Mouse (Mus musculus) T-helper 17 cell (primary cell): ENCODE data around the gene Cnnm1.

ENCODE experiments used
- in situ Hi-C, 2 experiments: fragments of 300-600 bp; cut with MboI, MseI; formaldehyde crosslinking; loops; 1 replicate in 1 of 2; 2 replicates in 1 of 2; pipeline ENCODE4 v1.15.1; 2025; ENCODE audit warnings: high pct_unique_total_duplicates in 2 of 2

Cnnm1 gene

GRCm38 (mm10) chr19:43465076-43465475, 24.8 kb downstream of the Cnnm1 start:
- in situ Hi-C loops, result no loop called here

GRCm38 (mm10) chr19:43465601-43466255, 25.5 kb downstream of the Cnnm1 start:
- in situ Hi-C loops, result no loop called here

- in situ Hi-C loops, result no loop called here
These were observed 27.9 kb downstream of the Cnnm1 start for GRCm38 (mm10) chr19:43467927-43468685.

- in situ Hi-C loops, result no loop called here
These were observed 29.1 kb downstream of the Cnnm1 start for GRCm38 (mm10) chr19:43469333-43469732.

GRCm38 (mm10) chr19:43472331-43472730, 32.1 kb downstream of the Cnnm1 start:
- in situ Hi-C loops, result no loop called here

GRCm38 (mm10) chr19:43472781-43473180, 32.5 kb downstream of the Cnnm1 start:
- in situ Hi-C loops, result no loop called here

- in situ Hi-C loops, result loop anchor here in 1 of 2 experiments (25.0 kb wide), 1 partner anchor 688 kb away; the partner anchor contains the start of gene Hps1
These were observed 35.4 kb downstream of the Cnnm1 start for GRCm38 (mm10) chr19:43475642-43476041.

- in situ Hi-C loops, result loop anchor here in 1 of 2 experiments (25.0 kb wide), 1 partner anchor 689 kb away; the partner anchor contains the start of gene Hps1
These were observed 35.8 kb downstream of the Cnnm1 start for GRCm38 (mm10) chr19:43476063-43476462.

- in situ Hi-C loops, result loop anchor here in 1 of 2 experiments (25.0 kb wide), 1 partner anchor 690 kb away; the partner anchor contains the start of gene Hps1
These were observed 37.2 kb downstream of the Cnnm1 start for GRCm38 (mm10) chr19:43477436-43477835.

- in situ Hi-C loops, result loop anchor here in 1 of 2 experiments (25.0 kb wide), 1 partner anchor 692 kb away; the partner anchor contains the start of gene Hps1
These were observed 38.7 kb downstream of the Cnnm1 start for GRCm38 (mm10) chr19:43478891-43479290.

- in situ Hi-C loops, result loop anchor here in 1 of 2 experiments (25.0 kb wide), 1 partner anchor 692 kb away; the partner anchor contains the start of gene Hps1
These were observed 39.2 kb downstream of the Cnnm1 start for GRCm38 (mm10) chr19:43479431-43479830.

GRCm38 (mm10) chr19:43480512-43480911, 40.3 kb downstream of the Cnnm1 start:
- in situ Hi-C loops, result loop anchor here (10.0 to 25.0 kb wide), 2 partner anchors 686 to 693 kb away; partner anchors contain the start of gene Hps1 (in 1 of the 2)

GRCm38 (mm10) chr19:43487429-43487828, 47.2 kb downstream of the Cnnm1 start:
- in situ Hi-C loops, result loop anchor here (10.0 to 25.0 kb wide), 2 partner anchors 693 to 700 kb away; partner anchors contain the start of gene Hps1 (in 1 of the 2)

- in situ Hi-C loops, result loop anchor here in 1 of 2 experiments (25.0 kb wide), 1 partner anchor 706 kb away; the partner anchor contains the start of gene Hps1
These were observed 53.1 kb downstream of the Cnnm1 start for GRCm38 (mm10) chr19:43493316-43493715.

GRCm38 (mm10) chr19:43493878-43494277, 53.6 kb downstream of the Cnnm1 start:
- in situ Hi-C loops, result loop anchor here in 1 of 2 experiments (25.0 kb wide), 1 partner anchor 707 kb away; the partner anchor contains the start of gene Hps1

- in situ Hi-C loops, result loop anchor here (5.0 to 25.0 kb wide), 2 partner anchors 132 to 708 kb away; partner anchors contain the start of gene Hps1 (in 1 of the 2)
These were observed 54.7 kb downstream of the Cnnm1 start for GRCm38 (mm10) chr19:43494914-43495313.

- in situ Hi-C loops, result loop anchor here (5.0 to 25.0 kb wide), 2 partner anchors 131 to 709 kb away; partner anchors contain the start of gene Hps1 (in 1 of the 2)
These were observed 55.6 kb downstream of the Cnnm1 start for GRCm38 (mm10) chr19:43495846-43496245.

GRCm38 (mm10) chr19:43497440-43497839, 57.2 kb downstream of the Cnnm1 start:
- in situ Hi-C loops, result loop anchor here (5.0 to 25.0 kb wide), 2 partner anchors 130 to 710 kb away; partner anchors contain the start of gene Hps1 (in 1 of the 2)

- in situ Hi-C loops, result loop anchor here (5.0 to 25.0 kb wide), 2 partner anchors 128 to 712 kb away; partner anchors contain the start of gene Hps1 (in 1 of the 2)
These were observed 58.6 kb downstream of the Cnnm1 start for GRCm38 (mm10) chr19:43498874-43499273.

GRCm38 (mm10) chr19:43502630-43503029, 62.4 kb downstream of the Cnnm1 start:
- in situ Hi-C loops, result loop anchor here in 1 of 2 experiments (10.0 to 25.0 kb wide), 2 partner anchors 1060 to 1502 kb away; partner anchors contain the start of genes Gm20538, Hif1an, Mrpl43 and Ndufb8

GRCm38 (mm10) chr19:43503593-43503992, 63.4 kb downstream of the Cnnm1 start:
- in situ Hi-C loops, result loop anchor here in 1 of 2 experiments (10.0 to 25.0 kb wide), 2 partner anchors 1059 to 1501 kb away; partner anchors contain the start of genes Gm20538, Hif1an, Mrpl43 and Ndufb8
